Mouse (Mus musculus) 3T3-L1 (cell line): ENCODE results near the gene Usp3.

Experiments used
- DNase-seq: peaks from one replicate; pipeline ENCODE4 v3.0.0-alpha.2; 2015; ENCODE audit warnings: low read depth, low spot score

Gene Usp3

DNA sequence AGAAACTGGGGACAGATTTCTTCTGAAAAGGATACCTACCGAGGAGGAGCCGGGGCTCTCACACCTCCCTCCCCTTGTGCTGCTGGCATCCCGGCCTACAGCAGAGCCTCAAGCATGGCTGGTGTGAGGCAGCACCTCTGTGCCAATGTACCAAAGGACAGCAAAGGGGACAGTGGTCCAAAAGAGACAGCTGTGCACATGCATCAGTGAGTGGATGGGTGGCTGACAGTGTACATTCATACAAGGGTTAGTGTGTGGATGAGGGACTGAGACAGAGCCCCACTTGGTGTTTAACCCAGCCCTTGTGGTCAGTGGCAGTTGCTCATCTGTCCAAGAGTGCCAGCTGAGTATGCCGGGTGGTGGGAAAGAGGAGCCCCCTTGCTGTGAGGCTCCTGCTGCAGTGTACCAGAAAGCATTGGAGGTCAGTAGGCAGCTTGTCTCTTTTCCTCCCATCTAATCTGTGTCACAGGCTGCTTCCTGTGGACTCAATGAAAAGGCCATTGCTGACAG lies 84.0 kb downstream of the Usp3 start:
- no peak for DNase-seq

- DNase-seq: no peak
Observed at GRCm38 (mm10) chr9:66507684-66508083, 85.3 kb downstream of the Usp3 start.

DNA sequence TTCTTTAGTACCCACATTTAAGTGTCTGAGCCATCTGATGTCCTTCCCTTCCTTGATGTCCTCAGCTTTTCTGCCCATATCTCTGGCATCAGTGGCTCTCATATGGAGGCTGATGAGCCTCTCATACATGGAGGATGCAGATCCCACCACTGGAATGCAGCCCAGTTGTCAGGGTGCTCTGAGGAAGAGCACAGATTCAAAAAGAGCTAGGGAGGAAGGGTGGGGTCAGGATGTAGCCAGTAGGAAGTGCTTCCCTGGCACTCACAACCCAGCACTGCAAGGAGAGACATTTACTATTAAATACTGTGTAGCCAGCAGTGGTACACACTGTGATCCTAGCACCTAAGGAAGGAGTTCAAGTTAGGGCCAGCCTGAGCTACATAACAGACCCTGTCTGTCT lies 86.5 kb downstream of the Usp3 start:
- DNase-seq: no peak

- DNase-seq: no peak
Observed at GRCm38 (mm10) chr9:66506011-66506410, 86.9 kb downstream of the Usp3 start.

- DNase-seq: no peak
Observed at GRCm38 (mm10) chr9:66505141-66505917, 87.6 kb downstream of the Usp3 start.

DNA sequence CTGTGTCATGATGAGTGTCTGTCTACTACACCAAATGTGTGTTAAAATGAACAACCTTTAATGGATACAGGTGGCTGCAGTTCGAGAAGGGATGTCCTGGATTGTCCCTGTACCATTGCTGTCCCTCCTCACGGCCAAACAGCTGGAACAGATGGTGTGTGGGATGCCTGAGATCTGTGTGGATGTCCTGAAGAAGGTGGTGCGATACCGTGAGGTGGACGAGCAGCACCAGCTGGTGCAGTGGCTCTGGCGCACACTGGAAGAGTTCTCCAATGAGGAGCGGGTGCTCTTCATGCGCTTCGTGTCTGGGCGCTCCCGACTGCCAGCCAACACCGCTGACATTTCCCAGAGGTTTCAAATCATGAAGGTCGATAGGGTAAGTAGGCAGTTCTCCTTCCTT lies 88.4 kb downstream of the Usp3 start:
- no peak for DNase-seq

- no peak for DNase-seq
Observed at GRCm38 (mm10) chr9:66503879-66504411, 89.0 kb downstream of the Usp3 start.

- DNase-seq: no peak
Observed at GRCm38 (mm10) chr9:66501248-66501647, 91.7 kb downstream of the Usp3 start.

GRCm38 (mm10) chr9:66493992-66494391 lies 99.0 kb downstream of the Usp3 start:
- no peak for DNase-seq

DNA sequence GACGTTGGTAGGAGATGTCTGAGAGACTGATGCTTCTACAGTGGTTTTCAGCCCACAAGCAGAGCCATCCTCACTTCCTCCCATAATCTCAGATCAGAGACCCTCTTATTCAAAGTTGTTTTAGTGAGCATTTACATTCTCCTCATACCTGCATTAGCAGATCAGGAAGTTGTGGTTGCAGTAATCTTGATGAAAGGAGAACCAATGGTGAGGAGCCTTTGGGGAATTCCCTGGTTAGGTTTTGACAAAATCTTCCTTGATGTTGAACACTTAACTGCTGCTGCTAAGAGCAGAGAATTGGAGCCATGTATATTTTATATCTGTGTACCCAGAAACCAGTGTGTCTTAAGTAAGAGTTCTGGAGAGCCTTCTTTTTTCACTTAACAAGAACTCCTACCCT lies 100.6 kb downstream of the Usp3 start:
- no peak for DNase-seq

- DNase-seq: no peak
Observed at GRCm38 (mm10) chr9:66488786-66489185, 104.2 kb downstream of the Usp3 start.

DNA sequence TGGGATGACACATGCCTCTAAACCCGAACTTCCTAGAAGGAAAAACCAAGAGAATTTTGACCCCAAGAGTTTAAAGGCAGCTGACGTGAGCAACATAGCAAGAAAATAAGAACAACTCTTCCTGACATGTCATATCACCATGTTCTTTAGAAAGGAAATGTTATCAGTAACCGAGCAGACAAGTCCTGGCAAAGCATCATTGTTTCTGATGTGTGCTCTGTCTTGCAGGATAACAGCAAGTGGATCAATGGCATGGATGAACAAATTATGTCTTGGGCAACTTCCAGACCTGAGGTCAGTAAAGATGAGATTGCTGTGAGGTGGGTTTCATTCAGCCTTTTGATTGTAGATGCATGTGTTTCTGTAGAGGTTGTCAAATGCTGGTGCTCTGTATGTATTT lies 109.5 kb downstream of the Usp3 start:
- DNase-seq: no peak

DNA sequence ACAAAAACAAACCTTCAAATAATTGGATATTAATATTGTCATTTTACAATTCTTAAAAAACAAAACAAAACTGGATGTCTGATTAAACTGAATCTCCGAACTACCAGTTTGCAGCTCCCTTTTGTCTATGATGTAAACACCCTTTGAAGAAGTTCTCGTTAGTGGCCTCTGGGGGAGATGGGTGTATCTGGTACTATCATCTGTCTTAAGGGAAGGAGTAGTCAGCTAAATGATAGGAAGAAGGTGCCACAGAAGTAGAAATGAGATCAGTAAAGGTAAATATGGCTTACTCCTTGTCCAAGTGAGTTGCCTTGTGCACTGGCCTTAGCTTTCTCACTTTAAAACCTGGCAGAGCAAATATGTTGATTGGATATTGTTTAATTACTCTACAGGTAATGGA lies 115.2 kb downstream of the Usp3 start:
- no peak for DNase-seq

- DNase-seq: peak; percentile 74
Observed at GRCm38 (mm10) chr9:66465087-66465486, 127.9 kb downstream of the Usp3 start.
